Mouse (Mus musculus): Measurements from ENCODE around the gene Snta1. TPM values are rescaled to one million over a fixed set of nuclear protein-coding genes. Genes with fewer than 3 reads are reported as not detected.
A peak's percentile ranks its signal among the peaks of the same experiment; 100 is the strongest.

Snta1 gene
- 100 to 1,000 TPM; 156 to 248 (median 181) TPM for total RNA-seq (2022)

- peak; percentile 85 to 89 for DNase-seq (ENCODE audit: low spot score in 2 of 2)
Measured at GRCm38 (mm10) chr2:154407643-154408445, at the start of gene Snta1. Snta1 (minus strand) TSS chr2:154408099.

- DNase-seq (ENCODE audit: low spot score in 2 of 2) = no peak
Measured at GRCm38 (mm10) chr2:154456621-154457020, 48.7 kb upstream of the Snta1 start.

GRCm38 (mm10) chr2:154455776-154456175, 47.9 kb upstream of the Snta1 start:
- DNase-seq (ENCODE audit: low spot score in 2 of 2) = peak; percentile 31 to 39

- DNase-seq (ENCODE audit: low spot score in 2 of 2) = no peak
Measured at GRCm38 (mm10) chr2:154454605-154455004, 46.7 kb upstream of the Snta1 start.

- no peak for DNase-seq (ENCODE audit: low spot score in 2 of 2)
Measured at GRCm38 (mm10) chr2:154454099-154454498, 46.2 kb upstream of the Snta1 start.

- DNase-seq (ENCODE audit: low spot score in 2 of 2) = no peak
Measured at GRCm38 (mm10) chr2:154452951-154453350, 45.1 kb upstream of the Snta1 start.

GRCm38 (mm10) chr2:154448633-154449032, 40.7 kb upstream of the Snta1 start:
- DNase-seq (ENCODE audit: low spot score in 2 of 2) = no peak

- DNase-seq (ENCODE audit: low spot score in 2 of 2) = no peak
Measured at GRCm38 (mm10) chr2:154447821-154448220, 39.9 kb upstream of the Snta1 start.

- no peak for DNase-seq (ENCODE audit: low spot score in 2 of 2)
Measured at GRCm38 (mm10) chr2:154440453-154440852, 32.6 kb upstream of the Snta1 start.

GRCm38 (mm10) chr2:154437191-154437527, 29.3 kb upstream of the Snta1 start:
- no peak for DNase-seq (ENCODE audit: low spot score in 2 of 2)

- peak in 1 of 2 experiments; percentile 26 for DNase-seq (ENCODE audit: low spot score in 2 of 2)
Measured at GRCm38 (mm10) chr2:154436458-154437190, 28.7 kb upstream of the Snta1 start, which contains the start of gene Cbfa2t2. Cbfa2t2 (plus strand) TSS chr2:154436481.

- peak; percentile 97 to 98 for DNase-seq (ENCODE audit: low spot score in 2 of 2)
Measured at GRCm38 (mm10) chr2:154436076-154436457, 28.2 kb upstream of the Snta1 start.

GRCm38 (mm10) chr2:154434690-154435089, 26.8 kb upstream of the Snta1 start:
- no peak for DNase-seq (ENCODE audit: low spot score in 2 of 2)

- no peak for DNase-seq (ENCODE audit: low spot score in 2 of 2)
Measured at GRCm38 (mm10) chr2:154433391-154433790, 25.5 kb upstream of the Snta1 start.

GRCm38 (mm10) chr2:154432696-154433095, 24.8 kb upstream of the Snta1 start:
- no peak for DNase-seq (ENCODE audit: low spot score in 2 of 2)

- DNase-seq (ENCODE audit: low spot score in 2 of 2) = no peak
Measured at GRCm38 (mm10) chr2:154430566-154430965, 22.7 kb upstream of the Snta1 start.

- no peak for DNase-seq (ENCODE audit: low spot score in 2 of 2)
Measured at GRCm38 (mm10) chr2:154427853-154428360, 20.0 kb upstream of the Snta1 start.

GRCm38 (mm10) chr2:154426905-154427852, 19.3 kb upstream of the Snta1 start:
- DNase-seq (ENCODE audit: low spot score in 2 of 2) = no peak

- DNase-seq (ENCODE audit: low spot score in 2 of 2) = no peak
Measured at GRCm38 (mm10) chr2:154426188-154426904, 18.4 kb upstream of the Snta1 start.

GRCm38 (mm10) chr2:154425522-154425921, 17.6 kb upstream of the Snta1 start:
- DNase-seq (ENCODE audit: low spot score in 2 of 2) = no peak

- DNase-seq (ENCODE audit: low spot score in 2 of 2) = no peak
Measured at GRCm38 (mm10) chr2:154423548-154423947, 15.6 kb upstream of the Snta1 start.

Data from gastrocnemius, adult 8-10 months (tissue).